Mouse (Mus musculus): ENCODE measurements around the gene Bloc1s4.

DNA sequence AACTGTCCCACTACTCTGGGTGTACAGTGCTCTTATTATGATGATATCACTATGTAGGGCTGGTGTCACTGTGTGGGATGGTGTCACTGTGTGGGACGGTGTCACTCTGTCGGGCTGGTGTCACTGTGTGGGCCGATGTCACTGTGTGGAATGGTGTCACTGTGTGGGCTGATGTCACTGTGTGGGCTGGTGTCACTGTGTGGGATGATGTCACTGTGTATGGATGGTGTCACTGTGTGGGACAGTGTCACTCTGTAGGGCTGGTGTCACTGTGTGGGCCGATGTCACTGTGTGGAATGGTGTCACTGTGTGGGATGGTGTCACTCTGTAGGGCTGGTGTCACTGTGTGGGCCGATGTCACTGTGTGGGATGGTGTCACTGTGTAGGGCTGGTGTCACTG is 37.6 kb upstream of the Bloc1s4 start:
- TF ChIP-seq CTCF (IDR thresholded peaks at IDR 0.05; ENCODE audit: extremely low read depth, insufficient read length, insufficient replicate concordance, low read depth, low read length) (no peak), POLR2A (IDR thresholded peaks at IDR 0.05; ENCODE audit: low read depth, low read length) (no peak)

All from small intestine, adult 2 months (tissue).